Mouse (Mus musculus) limb, embryonic 10.5 days (tissue): ENCODE data around the gene Hid1. TPM values are rescaled to one million over a fixed set of nuclear protein-coding genes. Genes with fewer than 3 reads are reported as not detected.

Source experiments
- DNase-seq: peaks from one replicate; pipeline ENCODE4 v3.0.0-alpha.2; 2017; ENCODE audit warnings: low spot score
- H3K27ac ChIP-seq: fragments of 300-500 bp; sonication (generic); 2 replicates; pipeline ENCODE4 v1.5.1; 2016; ENCODE audit warnings: mild to moderate bottlenecking
- H3K27me3 ChIP-seq: fragments of 300-500 bp; sonication (generic); 2 replicates; pipeline ENCODE4 v1.6.1; 2016; ENCODE audit warnings: low read depth, mild to moderate bottlenecking; ENCODE audit not compliant: poor library complexity, severe bottlenecking
- H3K36me3 ChIP-seq: fragments of 300-500 bp; sonication (generic); 2 replicates; pipeline ENCODE4 v1.6.1; 2016; ENCODE audit warnings: mild to moderate bottlenecking, moderate library complexity
- H3K4me1 ChIP-seq: fragments of 300-500 bp; sonication (generic); 2 replicates; pipeline ENCODE4 v1.6.1; 2016
- H3K4me3 ChIP-seq: fragments of 300-500 bp; sonication (generic); 2 replicates; pipeline ENCODE4 v1.5.1; 2016; ENCODE audit warnings: mild to moderate bottlenecking, moderate library complexity
- H3K9me3 ChIP-seq: fragments of 300-500 bp; sonication (generic); replicated peaks from 2 replicates; pipeline ENCODE4 v1.6.1; 2016; ENCODE audit warnings: mild to moderate bottlenecking
- WGBS: fragments of 180-500 bp; shearing (Covaris S2); methylation state at CpG from one replicate; pipeline ENCODE4 v1.1.7; 2016; 5-methylcytosine and 5-hydroxymethylcytosine counted together
- polyA plus RNA-seq: library from polyadenylated mRNA; unstranded; fragments of >200 nt; fragmentation: Nextera tagmentation; extraction: Ambion mirVana; gene quantifications from 2 replicates; pipeline ENCODE4 v1.2.1, GENCODE M21; 2016

The Hid1 gene
- polyA plus RNA-seq, 1 experiment from 2014 or later, result 2.9 TPM

- Histone ChIP-seq H3K4me3 (peak overlapping the region; percentile 14; the same call in 1 of the 2 replicates), H3K27ac (peak overlapping the region; percentile 78), H3K27me3 (peaks cover 51% of the 10 kb centered on the region), H3K9me3 (no peaks in the 10 kb centered on the region), H3K36me3 (no peaks in the 10 kb centered on the region), H3K4me1 (peaks cover 62% of the 10 kb centered on the region)
- DNase-seq, result peak; percentile 81
- 7% methylated on average over 7 of the region's 7 CpGs for WGBS
Measured at GRCm38 (mm10) chr11:115345515-115345914, 22.0 kb downstream of the Hid1 start.

- Histone ChIP-seq H3K27me3 (peaks cover 49% of the 10 kb centered on the region), H3K36me3 (no peaks in the 10 kb centered on the region), H3K4me1 (peaks cover 61% of the 10 kb centered on the region), H3K4me3 (0 out of 2 replicates have a peak overlapping the region, but pooled peaks have one; percentile 14), H3K9me3 (no peaks in the 10 kb centered on the region), H3K27ac (peak overlapping the region; percentile 78)
- DNase-seq, result no peak
- WGBS, result 6% methylated on average over 12 of the region's 12 CpGs
Measured at GRCm38 (mm10) chr11:115344967-115345366, 22.6 kb downstream of the Hid1 start.

DNA sequence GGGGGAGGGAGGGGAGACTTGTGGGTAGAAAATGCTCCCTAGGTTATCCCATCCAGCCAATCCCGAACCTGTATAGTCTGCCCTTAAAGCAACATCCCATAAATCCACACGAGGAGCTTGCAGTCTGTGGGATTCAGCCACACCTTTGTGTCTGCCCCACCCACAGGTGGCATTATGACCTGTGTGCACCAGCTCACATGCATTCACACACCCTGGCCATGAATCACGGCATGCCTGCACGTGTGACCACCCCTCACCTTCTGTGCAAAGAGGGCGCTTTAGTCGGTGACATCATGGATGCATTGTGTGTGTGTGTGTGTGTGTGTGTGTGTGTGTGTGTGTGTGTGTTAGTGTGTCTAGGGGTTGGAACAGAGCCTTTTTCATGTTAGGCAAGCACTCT, 25.7 kb downstream of the Hid1 start:
- H3K4me1 ChIP-seq, result peaks cover 31% of the 10 kb centered on the region
- DNase-seq, result no peak
- no peaks in the 10 kb centered on the region for H3K9me3 ChIP-seq
- no peak overlapping the region for H3K4me3 ChIP-seq
- WGBS, result 78% methylated on average over 6 of the region's 6 CpGs
- no peaks in the 10 kb centered on the region for H3K36me3 ChIP-seq
- H3K27ac ChIP-seq, result no peak overlapping the region
- peaks cover 57% of the 10 kb centered on the region for H3K27me3 ChIP-seq

DNA sequence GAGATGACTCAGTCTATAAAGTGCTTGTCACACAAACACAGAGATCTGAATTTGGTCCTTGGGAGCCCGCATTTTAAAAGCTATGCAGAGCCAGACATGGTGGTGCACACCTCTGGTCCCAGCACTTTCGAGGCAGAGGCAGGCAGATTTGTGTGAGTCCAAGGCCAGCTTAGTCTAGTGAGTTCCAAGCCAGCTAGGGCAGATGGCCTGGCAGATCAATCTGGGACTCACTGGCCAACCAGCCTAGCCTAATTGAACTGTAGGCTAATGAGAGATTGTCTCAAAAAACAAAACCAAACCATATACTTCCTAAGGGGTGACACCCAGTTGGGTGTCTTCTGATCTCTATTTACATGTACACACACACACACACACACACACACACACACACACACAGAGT, 26.3 kb downstream of the Hid1 start:
- Histone ChIP-seq H3K27ac (no peak overlapping the region), H3K27me3 (peaks cover 60% of the 10 kb centered on the region), H3K9me3 (no peaks in the 10 kb centered on the region), H3K36me3 (no peaks in the 10 kb centered on the region), H3K4me1 (peaks cover 25% of the 10 kb centered on the region), H3K4me3 (no peak overlapping the region)
- WGBS, result 87% methylated on average over 2 of the region's 2 CpGs
- DNase-seq, result no peak

DNA sequence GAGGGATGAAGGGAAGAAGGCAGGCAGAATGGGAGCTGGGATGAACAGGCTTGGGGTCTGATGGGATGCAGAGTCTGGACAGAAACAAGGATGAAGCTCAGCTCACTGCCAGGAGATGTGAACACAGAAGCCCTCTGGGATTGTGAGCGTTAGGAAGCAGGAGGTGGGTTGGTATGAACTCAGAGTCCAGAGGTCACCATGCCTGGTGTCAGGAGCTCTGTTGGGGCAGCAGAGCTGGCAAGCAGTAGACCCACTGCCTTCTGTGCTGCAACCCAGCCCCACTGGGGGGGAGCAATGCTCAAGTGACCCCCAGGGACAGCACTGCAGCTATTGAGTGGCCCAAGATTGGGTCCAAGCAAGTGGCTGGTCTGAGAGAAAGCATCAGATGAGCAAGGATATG, 29.7 kb downstream of the Hid1 start:
- 64% methylated on average over 1 of the region's 1 CpGs for WGBS
- Histone ChIP-seq H3K27me3 (peaks cover 76% of the 10 kb centered on the region), H3K4me3 (no peak overlapping the region), H3K4me1 (peaks cover 8% of the 10 kb centered on the region), H3K9me3 (no peaks in the 10 kb centered on the region), H3K36me3 (no peaks in the 10 kb centered on the region), H3K27ac (no peak overlapping the region)
- DNase-seq, result no peak

- DNase-seq, result no peak
- Histone ChIP-seq H3K4me1 (peaks cover 8% of the 10 kb centered on the region), H3K4me3 (no peak overlapping the region), H3K36me3 (no peaks in the 10 kb centered on the region), H3K27ac (no peak overlapping the region), H3K27me3 (peaks cover 81% of the 10 kb centered on the region), H3K9me3 (no peaks in the 10 kb centered on the region)
- 64% methylated on average over 3 of the region's 3 CpGs for WGBS
Measured at GRCm38 (mm10) chr11:115337350-115337749, 30.2 kb downstream of the Hid1 start.

- Histone ChIP-seq H3K4me1 (peaks cover 8% of the 10 kb centered on the region), H3K27ac (no peak overlapping the region), H3K4me3 (no peak overlapping the region), H3K27me3 (peaks cover 87% of the 10 kb centered on the region), H3K9me3 (no peaks in the 10 kb centered on the region), H3K36me3 (no peaks in the 10 kb centered on the region)
- DNase-seq, result peak; percentile 71
- WGBS, result 13% methylated on average over 6 of the region's 6 CpGs
Measured at GRCm38 (mm10) chr11:115336115-115336514, 31.4 kb downstream of the Hid1 start.

DNA sequence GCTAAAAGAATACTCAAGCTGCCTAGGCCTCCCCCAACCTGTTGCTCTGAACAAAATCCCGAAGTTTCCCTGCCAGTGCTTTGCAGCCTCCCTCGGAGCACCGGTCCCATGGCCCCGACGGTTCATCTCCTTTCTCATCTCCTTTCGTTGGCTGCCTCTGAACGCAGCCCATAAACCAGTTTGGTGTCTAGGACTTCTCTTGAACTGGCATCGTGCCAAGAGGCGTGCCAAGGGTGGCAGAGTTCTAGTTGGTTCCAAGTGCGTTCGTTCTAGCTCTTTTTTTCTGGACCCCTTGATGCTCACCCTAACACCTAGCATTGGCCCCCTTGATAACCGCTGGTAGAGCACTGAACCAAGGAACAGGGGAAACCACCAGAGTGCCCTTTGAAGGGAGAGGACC, 32.3 kb downstream of the Hid1 start:
- H3K9me3 ChIP-seq, result no peaks in the 10 kb centered on the region
- no peaks in the 10 kb centered on the region for H3K36me3 ChIP-seq
- H3K4me1 ChIP-seq, result peaks cover 8% of the 10 kb centered on the region
- peaks cover 89% of the 10 kb centered on the region for H3K27me3 ChIP-seq
- H3K27ac ChIP-seq, result no peak overlapping the region
- H3K4me3 ChIP-seq, result no peak overlapping the region
- WGBS, result 60% methylated on average over 12 of the region's 12 CpGs
- DNase-seq, result no peak

DNA sequence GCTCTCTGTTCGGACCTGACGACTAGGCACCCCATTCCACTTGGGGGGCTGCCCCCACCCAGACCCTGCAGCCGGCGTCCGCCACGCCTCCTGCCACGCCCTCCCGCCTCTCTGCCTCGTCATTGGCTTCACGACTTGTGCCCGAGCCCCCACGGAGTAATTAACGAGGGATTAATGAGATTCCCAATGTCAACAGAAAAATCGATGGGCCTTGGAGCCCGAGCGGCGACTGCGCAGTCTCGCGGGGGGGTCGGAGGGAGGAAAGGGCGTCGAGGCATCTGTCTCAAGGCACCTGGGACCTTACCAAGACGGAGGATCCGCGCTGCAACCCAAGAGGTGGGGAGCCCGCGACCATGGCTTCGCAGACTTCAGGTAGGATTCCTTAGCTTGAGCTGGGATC, 33.0 kb downstream of the Hid1 start, which contains the start of gene Otop3:
TSS of gene Otop3 (plus strand) at position 201 of the 400 bp plus-strand sequence.
- 5% methylated on average over 29 of the region's 29 CpGs for WGBS
- H3K27me3 ChIP-seq, result peaks cover 89% of the 10 kb centered on the region
- H3K27ac ChIP-seq, result no peak within 1 kb of the TSS
- H3K4me3 ChIP-seq, result peak within 1 kb of the TSS; percentile 24
- H3K4me1 ChIP-seq, result peaks cover 8% of the 10 kb centered on the region
- H3K36me3 ChIP-seq, result no peaks in the 10 kb centered on the region
- no peak for DNase-seq
- H3K9me3 ChIP-seq, result no peaks in the 10 kb centered on the region

GRCm38 (mm10) chr11:115329339-115329738, 38.2 kb downstream of the Hid1 start:
- Histone ChIP-seq H3K4me1 (peaks cover 16% of the 10 kb centered on the region), H3K9me3 (no peaks in the 10 kb centered on the region), H3K36me3 (no peaks in the 10 kb centered on the region), H3K27me3 (peaks cover 89% of the 10 kb centered on the region), H3K4me3 (no peak overlapping the region), H3K27ac (no peak overlapping the region)
- no peak for DNase-seq
- 76% methylated on average over 15 of the region's 15 CpGs for WGBS

GRCm38 (mm10) chr11:115326730-115327129, 40.8 kb downstream of the Hid1 start:
- H3K27ac ChIP-seq, result no peak overlapping the region
- H3K4me3 ChIP-seq, result no peak overlapping the region
- 65% methylated on average over 7 of the region's 7 CpGs for WGBS
- no peaks in the 10 kb centered on the region for H3K36me3 ChIP-seq
- H3K4me1 ChIP-seq, result peaks cover 33% of the 10 kb centered on the region
- peaks cover 89% of the 10 kb centered on the region for H3K27me3 ChIP-seq
- no peak for DNase-seq
- no peaks in the 10 kb centered on the region for H3K9me3 ChIP-seq

- WGBS, result 12% methylated on average over 32 of the region's 32 CpGs
- Histone ChIP-seq H3K27ac (no peak overlapping the region), H3K4me1 (peaks cover 44% of the 10 kb centered on the region), H3K36me3 (no peaks in the 10 kb centered on the region), H3K27me3 (peaks cover 93% of the 10 kb centered on the region), H3K9me3 (no peaks in the 10 kb centered on the region), H3K4me3 (peak overlapping the region; percentile 11; the same call in 1 of the 2 replicates)
- DNase-seq, result no peak
Measured at GRCm38 (mm10) chr11:115323354-115323753, 44.2 kb downstream of the Hid1 start.

GRCm38 (mm10) chr11:115321906-115322693, 45.5 kb downstream of the Hid1 start, which contains the start of gene Ush1g:
Gene Ush1g, minus strand, starts transcription at chr11:115322041.
- WGBS, result 4% methylated on average over 35 of the region's 35 CpGs
- peak within 1 kb of the TSS; percentile 27 for H3K4me3 ChIP-seq
- DNase-seq, result peak; percentile 95
- H3K4me1 ChIP-seq, result peaks cover 46% of the 10 kb centered on the region
- no peak within 1 kb of the TSS for H3K27ac ChIP-seq
- H3K36me3 ChIP-seq, result no peaks in the 10 kb centered on the region
- peaks cover 96% of the 10 kb centered on the region for H3K27me3 ChIP-seq
- no peaks in the 10 kb centered on the region for H3K9me3 ChIP-seq
